Mouse (Mus musculus) thymus, postnatal 0 days (tissue): ENCODE data around the gene Ror2. TPM values are rescaled to one million over a fixed set of nuclear protein-coding genes. Genes with fewer than 3 reads are reported as not detected.
A peak's percentile ranks its signal among the peaks of the same experiment; 100 is the strongest.

ENCODE experiments used
- DNase-seq: peaks from one replicate; pipeline ENCODE4 v3.0.0-alpha.2; 2015; ENCODE audit warnings: low spot score
- polyA plus RNA-seq: library from polyadenylated mRNA; unstranded; fragments of >200 nt; fragmentation: Nextera tagmentation; extraction: Ambion mirVana; gene quantifications from 2 replicates; pipeline ENCODE4 v1.2.1, GENCODE M21; 2015

The Ror2 gene
- polyA plus RNA-seq, 1 experiment from 2014 or later: 0.61 TPM

DNA sequence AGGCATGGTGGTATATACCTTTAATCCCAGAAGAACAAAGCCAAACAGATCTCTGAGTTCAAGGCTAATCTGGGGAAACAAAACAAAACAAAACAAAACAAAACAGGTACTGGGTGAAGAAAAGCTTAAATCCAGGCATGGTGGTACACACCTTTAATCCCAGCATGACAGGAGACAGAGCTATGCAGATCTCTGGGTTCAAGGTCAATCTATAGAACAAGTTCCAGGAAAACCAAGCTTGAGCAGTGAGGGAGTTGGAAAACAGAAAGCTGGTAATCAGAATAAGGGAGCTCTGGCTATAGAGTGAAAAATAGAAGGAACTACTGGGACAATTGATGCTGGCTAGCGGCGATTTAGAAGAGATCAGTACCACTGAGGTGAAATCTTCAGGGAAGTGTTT is 145.6 kb downstream of the Ror2 start:
- DNase-seq: no peak

DNA sequence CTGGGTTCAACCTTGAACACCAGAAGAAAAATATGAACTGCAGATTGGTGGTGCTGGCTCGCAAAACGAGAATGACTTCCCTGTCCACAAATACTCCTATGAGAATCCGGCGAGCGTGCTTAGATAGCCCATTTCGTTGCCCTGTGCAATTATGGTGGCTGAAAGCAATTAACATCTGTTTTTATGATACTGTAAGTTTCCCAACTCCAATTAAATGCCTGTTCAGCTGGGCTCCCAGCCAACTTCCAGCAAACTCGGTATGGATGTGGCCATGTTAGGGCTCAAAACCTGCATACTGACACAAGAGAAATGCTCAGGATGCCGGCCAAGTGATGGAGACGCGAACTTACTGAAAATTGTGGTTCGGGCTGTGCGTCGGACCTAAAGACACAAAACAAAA is 155.4 kb downstream of the Ror2 start:
- no peak for DNase-seq

GRCm38 (mm10) chr13:53130032-53130431 is 155.9 kb downstream of the Ror2 start:
- DNase-seq: no peak

DNA sequence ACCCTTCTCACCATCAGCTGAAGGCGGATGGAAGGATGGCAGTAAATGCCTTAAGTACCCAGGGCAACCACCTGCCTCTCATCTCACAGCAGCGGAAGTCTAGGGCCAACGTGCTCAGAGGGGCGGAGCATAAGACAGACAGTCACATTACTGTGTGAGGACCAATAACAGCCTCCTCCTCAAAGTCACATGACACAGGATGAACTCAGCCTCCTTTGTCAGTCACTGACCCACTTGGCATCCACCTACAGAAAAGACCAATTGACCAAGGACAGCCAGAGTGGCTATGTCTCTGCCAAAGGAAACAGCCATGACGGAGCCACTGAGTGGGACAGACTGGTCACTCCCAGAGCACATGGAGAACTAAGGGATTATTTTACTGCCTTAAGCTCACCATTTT is 160.3 kb downstream of the Ror2 start:
- no peak for DNase-seq

DNA sequence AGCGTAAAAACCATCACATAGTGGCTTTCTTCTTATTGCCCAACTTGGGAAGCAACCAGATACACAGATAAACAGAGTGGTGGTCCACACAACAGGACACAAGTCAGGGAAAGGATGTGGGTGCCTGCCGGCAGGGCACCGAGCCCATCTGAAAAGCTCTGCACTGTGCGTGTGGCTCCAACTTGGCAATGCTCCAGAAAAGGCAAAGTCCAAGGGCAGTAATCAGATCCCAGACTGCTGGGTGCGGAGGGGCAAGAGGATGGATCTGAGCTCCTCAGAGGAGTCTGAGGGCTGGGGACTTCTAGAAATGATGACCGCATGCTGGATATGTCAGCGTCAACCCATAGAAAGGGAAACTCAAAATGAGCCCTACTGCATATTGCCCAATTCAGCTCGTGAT is 163.8 kb downstream of the Ror2 start:
- no peak for DNase-seq

DNA sequence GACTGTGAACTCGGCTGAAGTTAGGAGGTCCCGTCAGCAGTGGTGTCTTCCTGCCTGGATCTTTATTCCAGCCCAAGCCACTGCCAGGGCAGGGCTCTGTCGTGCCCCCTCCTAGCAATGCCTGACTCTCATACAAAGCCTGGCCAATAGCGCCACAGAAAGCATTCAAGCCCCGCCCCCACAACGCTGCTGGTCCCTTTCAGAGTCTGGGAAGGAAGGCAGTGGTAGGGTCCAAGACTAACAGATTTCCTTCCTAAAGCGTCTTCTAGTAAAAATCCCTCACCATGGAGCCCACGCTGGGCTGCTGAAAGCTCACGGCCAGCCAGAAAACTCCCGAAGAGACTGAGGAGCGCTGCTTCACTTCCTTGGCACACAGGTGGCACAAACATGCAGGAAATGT is 165.0 kb downstream of the Ror2 start:
- DNase-seq: no peak

- DNase-seq: peak; percentile 84
Observed at GRCm38 (mm10) chr13:53119586-53120426, 166.1 kb downstream of the Ror2 start.

- peak; percentile 35 for DNase-seq
Observed at GRCm38 (mm10) chr13:53118398-53118797, 167.5 kb downstream of the Ror2 start.

- DNase-seq: no peak
Observed at GRCm38 (mm10) chr13:53117921-53118320, 168.0 kb downstream of the Ror2 start.

DNA sequence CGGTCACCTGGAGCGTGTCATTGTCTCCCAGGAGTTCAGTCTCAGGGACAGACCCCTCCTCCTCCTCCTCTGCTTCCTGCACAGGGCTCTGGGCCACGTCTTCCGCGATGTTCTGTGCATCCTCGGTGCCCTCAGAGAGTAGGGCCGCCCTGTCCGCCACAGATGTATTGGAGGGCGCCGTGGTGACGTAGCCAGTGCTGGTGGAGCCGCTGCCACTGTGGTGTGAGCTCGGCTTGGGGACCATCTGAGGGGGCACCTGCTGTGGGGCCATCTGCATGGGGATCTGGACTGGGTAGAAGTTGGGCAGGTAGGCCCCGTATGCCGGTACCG is 175.7 kb downstream of the Ror2 start:
- DNase-seq: no peak

DNA sequence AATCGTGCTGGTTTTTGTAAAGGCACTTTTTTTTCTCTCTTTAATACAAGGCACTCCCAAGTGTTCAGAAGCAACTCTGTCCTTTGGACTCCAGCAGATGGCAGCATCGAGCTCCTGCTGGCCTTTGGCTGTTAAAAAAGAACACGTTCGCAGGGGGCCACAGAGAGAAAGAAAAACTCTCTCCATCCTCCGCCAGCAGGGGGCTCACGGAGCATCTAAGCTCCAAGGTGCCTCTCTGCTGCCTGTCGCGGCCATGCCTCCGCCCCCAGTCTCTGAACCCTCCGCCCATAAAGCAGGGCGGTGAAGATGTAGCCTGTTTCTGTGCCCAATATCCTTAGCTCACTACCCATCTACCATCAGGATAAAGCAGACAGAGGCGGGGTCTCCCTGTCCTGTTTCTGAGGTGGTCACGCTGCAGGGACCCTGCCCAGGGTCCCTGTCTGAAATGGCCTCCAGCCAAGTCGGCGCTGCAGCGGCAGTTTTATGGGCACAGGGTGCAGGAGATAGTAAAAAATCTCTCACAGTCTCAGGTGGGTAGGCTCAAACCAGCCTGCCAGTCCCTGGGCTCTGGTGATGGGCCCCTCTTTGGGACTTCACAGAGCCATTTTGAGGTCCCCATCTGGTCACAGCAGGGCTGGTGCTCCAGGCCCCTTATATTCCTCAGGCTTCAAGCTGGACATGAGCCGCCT is 176.2 kb downstream of the Ror2 start:
- DNase-seq: peak; percentile 96

GRCm38 (mm10) chr13:53106676-53107075 is 179.2 kb downstream of the Ror2 start:
- no peak for DNase-seq

DNA sequence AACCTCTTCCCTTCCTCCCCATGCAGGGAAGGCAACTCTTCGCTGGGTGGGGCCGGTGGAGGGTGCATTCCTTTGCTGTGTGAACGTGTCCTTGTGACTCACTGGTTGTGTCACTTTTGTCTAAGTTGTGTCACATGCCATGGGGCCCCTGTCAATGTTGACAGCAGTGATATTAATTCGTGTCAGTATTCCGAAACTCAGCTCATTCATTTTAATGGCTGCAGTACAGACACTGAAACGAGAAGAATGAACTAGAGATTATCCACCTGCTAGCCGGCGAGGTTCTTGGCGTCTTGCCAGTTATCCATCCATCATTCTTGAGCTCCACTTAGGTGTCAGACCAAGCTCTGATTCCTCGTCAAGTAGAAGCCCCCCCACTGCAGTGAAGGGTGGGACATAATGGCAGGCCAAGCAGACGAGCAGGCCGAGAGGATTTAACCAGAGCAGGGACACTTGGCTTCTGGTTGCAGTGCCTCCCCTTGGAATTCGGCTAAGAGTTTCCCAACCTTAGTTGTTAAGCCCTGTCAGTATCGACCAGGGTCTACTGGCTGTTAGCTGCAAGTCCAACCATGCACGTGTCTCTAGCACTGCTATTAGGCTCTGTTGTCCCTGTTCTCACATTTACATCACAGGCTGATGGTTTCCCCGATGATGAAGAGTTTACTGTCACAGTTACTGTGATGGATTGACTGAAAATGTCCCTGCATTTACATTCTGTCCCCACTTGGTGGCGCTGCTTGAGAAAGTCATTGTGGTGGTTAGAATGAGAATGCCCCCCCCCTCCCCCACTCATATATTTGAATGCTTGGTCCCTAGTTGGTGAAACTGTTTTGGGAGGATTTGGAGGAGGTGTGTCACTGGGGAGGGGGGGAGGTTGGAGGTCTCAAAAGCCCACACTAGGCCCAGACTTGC is 185.9 kb downstream of the Ror2 start:
- no peak for DNase-seq

- peak; percentile 25 for DNase-seq
Observed at GRCm38 (mm10) chr13:53096615-53097014, 189.3 kb downstream of the Ror2 start.

DNA sequence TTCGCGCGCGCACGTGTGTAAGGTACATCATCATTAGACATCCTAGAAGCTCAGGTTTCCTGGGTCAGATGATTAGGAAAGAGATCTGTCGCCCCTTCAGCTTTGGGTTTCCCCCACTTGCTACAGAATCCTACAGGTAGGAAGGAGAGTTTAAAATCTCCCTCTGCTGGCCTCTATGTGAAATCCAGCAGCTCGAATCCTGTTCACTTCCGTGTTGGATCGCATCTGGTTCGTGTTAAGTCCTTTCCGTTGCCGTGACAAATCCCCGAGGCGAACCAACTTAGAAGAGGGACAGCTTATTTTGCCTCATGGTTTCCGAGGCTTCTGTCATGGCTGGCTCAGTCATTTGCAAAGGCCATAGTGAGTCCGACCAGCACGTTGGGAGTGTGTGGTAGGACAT is 190.7 kb downstream of the Ror2 start:
- DNase-seq: no peak

DNA sequence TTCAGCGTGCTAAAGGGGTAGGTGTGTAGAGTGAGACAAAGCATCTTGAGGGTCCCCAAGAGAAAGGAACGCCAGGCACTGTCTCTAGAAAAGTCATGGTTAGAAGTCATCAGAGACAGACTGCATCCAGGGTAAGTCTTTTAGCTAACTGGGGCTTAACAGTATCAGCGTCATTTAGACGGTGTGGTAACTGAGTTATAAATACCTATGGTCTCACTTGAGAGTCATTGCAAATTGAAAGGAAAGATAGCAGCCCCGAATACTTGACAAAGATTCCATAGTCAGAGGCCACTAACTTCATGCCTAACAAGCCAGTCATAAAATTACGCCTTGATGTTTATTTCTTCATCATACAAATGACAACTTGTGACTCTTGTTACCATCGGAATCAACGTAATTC is 191.3 kb downstream of the Ror2 start:
- no peak for DNase-seq

GRCm38 (mm10) chr13:53093407-53093806 is 192.5 kb downstream of the Ror2 start:
- DNase-seq: no peak

- no peak for DNase-seq
Observed at GRCm38 (mm10) chr13:53086552-53087282, 199.2 kb downstream of the Ror2 start.

- DNase-seq: no peak
Observed at GRCm38 (mm10) chr13:53081846-53082245, 204.1 kb downstream of the Ror2 start.

DNA sequence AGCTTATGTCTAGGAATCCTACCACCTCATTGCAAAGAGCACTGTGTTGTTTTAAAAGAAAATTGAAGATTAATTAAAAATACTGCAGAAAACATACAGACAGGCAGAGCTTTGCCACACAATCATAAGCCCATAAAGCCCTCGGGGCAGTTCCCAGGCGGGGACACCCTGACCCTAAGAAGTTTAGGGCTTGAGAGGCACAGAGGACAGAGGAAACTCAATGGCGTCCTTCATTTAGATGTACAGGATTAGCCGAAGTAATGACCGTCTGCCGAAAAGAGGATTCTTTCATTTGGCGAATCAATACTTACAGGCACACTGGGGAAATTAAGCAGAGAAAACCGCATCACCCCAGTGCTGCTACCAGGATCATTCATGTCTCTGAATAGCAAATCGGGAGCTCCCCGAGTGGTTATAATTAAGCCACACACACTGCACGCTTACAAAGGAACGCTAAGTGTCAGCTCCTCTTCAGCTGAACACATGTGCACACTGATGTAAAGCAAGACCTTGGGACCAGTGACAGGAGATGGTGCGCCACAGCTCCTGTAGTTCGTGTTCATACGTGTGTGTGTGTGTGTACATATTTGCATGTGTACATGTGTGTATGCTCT is 208.1 kb downstream of the Ror2 start:
- no peak for DNase-seq

DNA sequence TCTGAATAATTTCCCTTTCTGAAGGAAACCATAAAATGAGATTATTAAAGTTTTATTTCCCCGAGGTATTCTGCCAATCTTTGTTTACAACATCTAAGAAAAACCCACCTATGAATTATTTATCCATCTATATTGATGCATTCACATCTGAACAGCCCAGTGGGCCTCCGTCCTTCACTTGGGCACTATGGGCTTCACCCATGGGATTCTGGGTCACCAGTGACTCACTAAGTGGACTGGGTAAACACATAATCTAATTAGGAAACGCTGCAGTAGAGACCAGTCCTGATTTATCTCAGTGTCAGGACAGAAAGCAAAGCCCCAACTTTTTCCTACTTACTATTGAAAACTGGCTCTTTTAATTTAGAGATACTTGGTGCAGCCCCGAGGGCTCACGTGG is 210.9 kb downstream of the Ror2 start:
- DNase-seq: no peak
